Mouse (Mus musculus): ENCODE data around the gene AC124108.1.

- TF ChIP-seq POLR2A (IDR thresholded peaks at IDR 0.05; ENCODE audit: low read depth, low read length) (no peak), CTCF (conservative IDR thresholded peaks at IDR 0.05; ENCODE audit: insufficient read depth, insufficient read length, low read depth, low read length) (no peak)
Observed at GRCm38 (mm10) chr1:132149410-132149809, 41.8 kb upstream of the AC124108.1 start.

Data from kidney, adult 2 months (tissue).